Mouse (Mus musculus): ENCODE data around the gene Vmn2r111. TPM values are rescaled to one million over a fixed set of nuclear protein-coding genes. Genes with fewer than 3 reads are reported as not detected.

The Vmn2r111 gene
- not detected for total RNA-seq (2023)

DNA sequence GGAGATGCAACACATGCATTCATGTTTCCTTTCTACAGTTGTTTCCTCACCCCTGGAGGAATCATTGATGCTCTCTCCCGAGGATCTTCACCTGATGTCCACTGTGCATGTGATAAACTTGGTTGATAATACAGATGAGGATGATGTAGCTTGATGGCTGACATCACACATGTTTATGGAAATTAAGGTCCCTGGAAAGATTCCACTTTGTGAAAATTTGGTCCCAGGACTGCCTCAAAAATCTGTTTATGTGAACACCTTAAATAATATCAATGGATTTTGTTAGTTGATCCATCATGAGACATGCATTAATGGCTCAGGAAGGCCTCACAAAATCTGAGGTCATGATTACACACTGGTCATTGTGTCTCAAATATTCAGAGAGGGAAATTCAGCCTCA is at the start of gene Vmn2r111:
Vmn2r111 (minus strand) TSS at position 101 of the 400 bp plus-strand sequence.

GRCm38 (mm10) chr17:22600651-22601050 is 27.4 kb upstream of the Vmn2r111 start, which contains the start of gene Vmn2r112:
Vmn2r112 (plus strand) TSS chr17:22600951.

Other genes starting within 250 kb of the Vmn2r111 start
- 1 to 10 TPM; 6.6 to 7.6 TPM for gene Zfp944, start 212.1 kb downstream of the Vmn2r111 start, total RNA-seq (2023)
- 1 to 10 TPM; 6.6 to 6.9 TPM for gene Zfp758, start 212.0 kb downstream of the Vmn2r111 start, total RNA-seq (2023)
- gene Zfp946, start 149.3 kb downstream of the Vmn2r111 start, total RNA-seq (2023), result 1 to 10 TPM; 2.9 to 3.1 TPM
- gene Vmn2r112, start 27.5 kb upstream of the Vmn2r111 start, total RNA-seq (2023), result not detected

Measured in neutrophil, adult 83 days (primary cell).